Mouse (Mus musculus) ovary, adult 10 weeks (tissue): ENCODE results near the gene Zfp46. TPM values are rescaled to one million over a fixed set of nuclear protein-coding genes. Genes with fewer than 3 reads are reported as not detected.

Experiments
- polyA plus RNA-seq: library from polyadenylated mRNA; stranded (reverse); fragments of 350-450 nt; fragmentation: Illumina TruSeq; extraction: RNeasy Lipid Tissue Mini Kit (QIAGEN cat#74804); gene quantifications from one replicate; pipeline ENCODE4 v1.2.3, GENCODE M21; 2014

Zfp46 gene
- 13.8 TPM for polyA plus RNA-seq

GRCm38 (mm10) chr4:136284455-136284854 is at the start of gene Zfp46:
Gene Zfp46, plus strand, starts transcription at chr4:136284683.

DNA sequence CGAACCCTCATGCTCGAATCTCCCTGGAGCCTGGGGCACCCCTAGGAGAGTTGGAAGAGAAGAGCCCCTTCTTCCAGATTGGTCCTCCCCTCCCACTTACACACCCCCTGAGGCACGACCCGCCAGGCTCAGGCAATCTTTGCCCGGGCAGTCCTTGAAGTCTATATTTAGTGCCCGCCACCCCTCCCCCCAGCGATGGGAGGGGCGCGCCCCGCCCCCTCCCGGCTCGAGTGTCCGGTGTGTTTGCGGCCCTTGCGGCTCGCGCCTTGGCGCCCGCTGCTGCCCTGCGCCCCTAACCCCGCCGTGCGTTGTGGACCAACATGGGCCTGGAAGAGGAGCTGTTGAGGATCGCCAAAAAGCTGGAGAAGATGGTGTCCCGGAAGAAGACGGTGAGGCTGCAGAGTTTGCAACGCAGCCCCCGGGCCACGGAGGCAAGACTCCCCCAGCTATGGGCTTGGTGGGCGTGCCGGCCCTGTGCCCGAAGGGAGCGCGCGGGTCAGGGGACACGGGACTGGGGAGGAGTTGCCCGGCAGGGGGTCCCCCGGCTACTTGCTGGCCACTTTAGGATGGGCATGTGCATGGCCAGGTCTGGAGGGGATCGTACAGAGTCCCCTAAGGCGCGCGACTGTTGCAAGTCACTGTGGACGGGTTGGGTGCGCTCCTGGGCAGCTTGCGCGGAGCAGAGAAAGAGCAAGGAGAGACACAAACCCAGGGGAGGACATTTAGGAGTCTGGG is 36.6 kb upstream of the Zfp46 start, which contains the start of gene Tcea3:
Gene Tcea3 (plus strand): TSS at position 1 of the 735 bp plus-strand sequence.

DNA sequence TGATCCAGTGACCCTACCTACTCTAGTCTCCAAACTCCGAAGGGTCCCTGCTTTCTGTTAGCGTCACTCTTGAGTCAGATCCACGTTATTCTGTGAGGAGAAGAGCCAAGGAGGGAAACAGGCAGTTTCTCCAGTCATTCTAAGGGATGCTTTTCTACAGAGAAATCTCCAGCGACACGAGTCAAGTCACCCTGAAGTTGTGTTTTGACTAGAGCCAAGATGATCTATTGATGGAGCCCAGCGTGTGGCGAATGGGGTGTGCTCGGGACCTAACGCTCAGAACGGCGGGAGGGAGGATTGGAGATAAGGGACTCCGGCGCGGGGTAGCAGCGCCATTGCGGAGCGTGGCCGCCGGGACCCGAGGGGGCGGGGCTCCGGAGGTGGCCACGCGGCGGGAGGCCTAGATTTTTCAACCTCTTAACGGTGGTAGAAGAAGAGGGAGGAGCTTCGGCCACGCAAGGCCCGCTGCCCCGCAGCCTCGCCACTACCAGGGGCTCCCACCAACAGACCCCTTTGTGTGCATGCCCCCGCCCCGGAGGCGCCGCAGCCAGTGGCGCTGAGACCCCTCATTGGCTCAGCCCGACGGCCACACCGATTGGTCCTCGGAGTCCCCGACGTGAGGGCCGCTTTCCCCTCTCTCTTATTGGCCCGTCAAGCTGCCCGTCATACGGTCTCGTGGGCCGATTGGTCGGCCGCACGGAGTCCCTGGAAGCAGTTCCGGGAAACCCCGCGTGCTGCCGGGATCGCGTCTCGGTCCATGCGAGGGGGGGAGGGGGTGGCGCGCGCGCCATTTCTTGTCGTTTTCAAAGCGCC is 26.0 kb downstream of the Zfp46 start, which contains the start of gene Hnrnpr:
Gene Hnrnpr (plus strand): TSS at position 714 of the 813 bp plus-strand sequence.

Other genes with a start within 250 kb of the Zfp46 start
- 412 TPM for gene Rpl11, start 231.3 kb upstream of the Zfp46 start, polyA plus RNA-seq
- 9.9 TPM for gene Id3, start 141.2 kb upstream of the Zfp46 start, polyA plus RNA-seq
- 1.2 TPM for gene E2f2, start 112.3 kb upstream of the Zfp46 start, polyA plus RNA-seq
- 0.57 TPM for gene Asap3, start 78.3 kb upstream of the Zfp46 start, polyA plus RNA-seq
- 3.6 TPM for gene Tcea3, start 37.0 kb upstream of the Zfp46 start, polyA plus RNA-seq
- gene Hnrnpr, start 26.3 kb downstream of the Zfp46 start, polyA plus RNA-seq, result 278 TPM
- 0.94 TPM for gene Htr1d, start 138.8 kb downstream of the Zfp46 start, polyA plus RNA-seq
- gene 6030445D17Rik, start 177.6 kb downstream of the Zfp46 start, polyA plus RNA-seq, result not detected
- 47.8 TPM for gene Luzp1, start 185.1 kb downstream of the Zfp46 start, polyA plus RNA-seq